Mouse (Mus musculus): Measurements from ENCODE around the gene Cux1.

The Cux1 gene

DNA sequence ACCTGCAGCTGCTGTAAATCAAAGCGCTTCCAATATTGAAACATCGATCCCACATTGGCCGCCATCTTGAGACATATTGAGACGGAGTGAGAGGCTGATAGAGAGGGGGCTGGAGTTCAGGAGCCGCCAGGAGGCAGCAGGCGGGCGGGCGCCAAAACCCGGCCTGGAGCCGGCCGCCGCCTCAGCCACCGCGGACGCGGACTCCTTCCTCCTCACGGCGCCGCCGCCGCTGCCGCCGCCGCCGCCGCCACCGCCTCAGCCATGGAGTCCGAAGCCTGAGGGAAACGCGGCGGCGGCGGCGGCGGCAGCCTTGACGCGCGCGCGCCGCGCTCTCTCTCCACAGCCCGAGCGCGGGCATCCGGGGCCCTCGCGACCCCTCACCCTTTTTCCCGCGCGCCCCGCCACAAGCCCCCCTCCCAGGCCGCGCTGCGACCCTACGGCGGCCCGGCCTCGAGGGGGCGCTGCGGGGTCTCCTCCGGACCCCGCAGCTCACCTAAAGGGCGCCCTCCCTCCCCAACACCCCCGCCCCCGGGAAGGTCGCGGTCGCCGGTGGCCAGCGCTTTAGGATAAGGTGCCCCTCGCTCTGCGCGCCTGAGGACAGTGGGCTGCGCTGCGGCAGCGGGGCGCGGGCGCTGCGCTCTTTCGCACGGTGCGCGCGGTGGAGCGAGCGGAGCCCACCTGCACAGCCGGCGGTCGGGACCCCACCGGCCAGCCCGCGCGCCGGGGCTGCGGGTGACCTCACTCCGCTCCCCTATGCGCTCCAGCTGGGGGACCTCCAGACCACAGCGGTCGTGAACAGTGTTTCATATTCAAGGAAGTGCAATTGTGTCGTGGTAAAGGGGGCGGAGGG lies at the start of gene Cux1:
Gene Cux1, minus strand, starts transcription at position 315 of the 850 bp plus-strand sequence.
- DNase-seq (ENCODE audit: low read depth, low spot score), result peak; percentile 74

DNA sequence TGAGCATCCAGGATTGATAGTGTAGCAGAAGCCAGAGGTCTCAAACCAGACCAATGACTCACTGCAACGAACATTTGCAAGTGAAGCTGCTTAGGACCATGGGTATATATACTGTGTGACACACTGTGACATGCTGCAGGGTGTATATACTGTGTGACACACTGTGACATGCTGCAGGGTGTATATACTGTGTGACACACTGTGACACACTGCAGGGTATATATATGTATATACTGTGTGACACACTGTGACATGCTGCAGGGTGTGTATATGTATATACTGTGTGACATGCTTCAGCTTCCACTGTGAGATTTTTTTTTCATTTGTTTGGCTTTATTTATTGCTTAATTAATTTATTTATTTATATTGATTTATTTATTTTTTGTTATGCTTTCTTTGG lies 45.1 kb upstream of the Cux1 start:
- DNase-seq (ENCODE audit: low read depth, low spot score), result no peak

GRCm38 (mm10) chr5:136608814-136609434 lies 41.6 kb upstream of the Cux1 start:
- no peak for DNase-seq (ENCODE audit: low read depth, low spot score)

GRCm38 (mm10) chr5:136605144-136605543 lies 37.9 kb upstream of the Cux1 start:
- no peak for DNase-seq (ENCODE audit: low read depth, low spot score)

- peak; percentile 81 for DNase-seq (ENCODE audit: low read depth, low spot score)
Observed at GRCm38 (mm10) chr5:136603176-136603964, 36.1 kb upstream of the Cux1 start.

DNA sequence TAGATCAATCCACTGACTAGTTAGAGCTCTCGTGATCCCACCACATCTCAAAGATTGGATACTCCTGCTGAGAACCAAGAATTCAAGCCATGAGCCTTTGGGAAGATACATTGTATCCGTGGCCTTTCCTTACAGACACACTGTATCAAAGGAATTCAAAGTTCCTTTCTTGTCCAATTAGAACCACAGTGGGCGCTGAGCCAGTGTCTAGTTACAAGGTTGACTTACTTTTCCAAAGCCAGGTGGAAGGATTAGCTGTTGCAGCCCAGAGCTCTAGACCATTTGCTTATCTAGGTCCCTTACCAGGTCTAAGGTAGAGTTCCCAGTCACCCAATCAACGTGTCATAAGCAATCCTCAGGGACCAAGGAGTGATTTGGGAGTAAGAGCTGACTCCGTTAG lies 33.2 kb upstream of the Cux1 start:
- DNase-seq (ENCODE audit: low read depth, low spot score), result no peak

DNA sequence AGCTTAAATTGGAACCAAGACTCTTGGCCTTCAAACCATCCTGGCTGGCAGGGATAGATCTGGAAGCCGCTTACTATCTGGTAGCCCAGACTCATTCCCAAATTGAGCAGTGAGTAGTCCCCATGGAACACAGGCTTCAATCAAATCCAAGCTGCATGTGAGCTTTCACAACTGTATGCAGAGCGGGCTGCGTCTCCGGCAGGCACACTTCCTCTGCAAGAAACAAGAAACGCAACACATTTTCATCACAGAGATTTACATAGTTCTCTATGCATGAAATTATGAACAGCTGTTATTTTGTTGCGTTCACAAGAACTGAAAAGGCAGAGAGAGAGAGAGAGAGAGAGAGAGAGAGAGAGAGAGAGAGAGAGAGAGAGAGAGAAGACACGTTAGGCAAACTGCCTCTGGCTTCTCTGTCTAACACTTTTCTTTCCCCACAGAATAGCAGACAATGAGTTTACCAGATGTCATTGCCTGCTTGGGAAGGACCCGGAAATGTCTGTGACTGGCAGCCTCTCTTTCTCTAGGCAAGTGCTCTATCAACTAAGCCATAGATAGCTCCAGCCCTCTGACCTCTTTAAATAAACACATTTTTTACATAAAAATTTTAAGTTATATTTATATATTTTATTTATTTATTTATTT lies 27.7 kb upstream of the Cux1 start:
- DNase-seq (ENCODE audit: low read depth, low spot score), result no peak

GRCm38 (mm10) chr5:136591816-136592499 lies 24.7 kb upstream of the Cux1 start:
- DNase-seq (ENCODE audit: low read depth, low spot score), result no peak

GRCm38 (mm10) chr5:136589002-136589401 lies 21.7 kb upstream of the Cux1 start:
- DNase-seq (ENCODE audit: low read depth, low spot score), result no peak

- DNase-seq (ENCODE audit: low read depth, low spot score), result no peak
Observed at GRCm38 (mm10) chr5:136588471-136588870, 21.2 kb upstream of the Cux1 start.

- no peak for DNase-seq (ENCODE audit: low read depth, low spot score)
Observed at GRCm38 (mm10) chr5:136584676-136585285, 17.5 kb upstream of the Cux1 start.

DNA sequence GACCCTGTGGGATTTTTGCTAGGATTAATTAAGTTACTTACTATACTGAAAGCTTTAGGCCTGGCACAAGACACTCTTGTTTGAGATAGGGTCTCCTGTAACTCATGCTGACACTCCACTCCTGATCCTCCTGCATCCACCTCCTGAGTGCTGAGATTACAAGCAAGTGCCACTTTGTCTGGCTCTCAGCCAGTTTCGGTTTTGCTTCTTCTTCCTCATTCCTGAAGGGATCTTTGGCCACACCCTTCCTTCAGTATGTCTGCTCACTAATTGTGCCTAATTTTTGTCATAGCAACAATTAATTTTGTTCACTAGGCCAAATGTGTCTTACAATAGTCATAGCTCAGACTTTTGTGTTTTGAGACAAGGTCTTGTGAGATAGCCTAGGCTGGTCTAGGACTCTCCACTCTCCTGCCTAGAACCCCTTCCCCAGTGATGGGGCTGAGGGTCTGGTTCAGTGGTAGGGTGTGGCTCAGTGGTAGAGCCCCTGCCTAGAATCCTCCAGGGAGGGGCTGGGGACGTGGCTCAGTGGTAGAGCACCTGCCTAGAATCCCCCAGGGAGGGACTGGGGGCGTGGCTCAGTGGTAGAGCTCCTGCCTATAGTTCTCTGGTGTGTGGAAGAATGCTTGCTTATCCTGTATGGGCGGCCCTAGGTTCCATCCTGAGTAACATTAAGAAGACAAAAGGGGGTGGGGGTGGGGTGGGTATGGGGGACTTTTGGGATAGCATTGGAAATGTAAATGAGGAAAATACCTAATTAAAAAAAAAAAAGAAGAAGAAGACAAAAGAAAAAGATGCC lies 16.6 kb upstream of the Cux1 start:
- no peak for DNase-seq (ENCODE audit: low read depth, low spot score)

DNA sequence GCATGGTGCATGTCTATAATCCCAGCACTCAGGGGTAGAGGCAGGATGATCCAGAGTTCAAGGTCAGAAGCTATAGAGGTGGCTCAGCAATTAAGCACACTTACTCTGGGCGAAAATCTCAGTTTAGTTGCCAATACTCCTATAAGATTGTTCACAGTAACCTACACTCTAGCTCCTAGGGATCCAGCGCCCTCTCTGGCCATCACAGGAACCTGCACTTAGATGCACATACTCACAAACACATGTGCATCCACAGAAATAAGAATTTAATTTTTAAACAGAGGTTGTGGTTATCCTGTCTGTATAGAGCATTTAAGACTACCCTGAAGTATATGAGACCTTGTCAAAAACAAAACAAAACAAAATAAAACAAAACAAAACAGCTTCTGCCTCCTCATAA lies 16.0 kb upstream of the Cux1 start:
- DNase-seq (ENCODE audit: low read depth, low spot score), result no peak

- no peak for DNase-seq (ENCODE audit: low read depth, low spot score)
Observed at GRCm38 (mm10) chr5:136582201-136582600, 14.9 kb upstream of the Cux1 start.

DNA sequence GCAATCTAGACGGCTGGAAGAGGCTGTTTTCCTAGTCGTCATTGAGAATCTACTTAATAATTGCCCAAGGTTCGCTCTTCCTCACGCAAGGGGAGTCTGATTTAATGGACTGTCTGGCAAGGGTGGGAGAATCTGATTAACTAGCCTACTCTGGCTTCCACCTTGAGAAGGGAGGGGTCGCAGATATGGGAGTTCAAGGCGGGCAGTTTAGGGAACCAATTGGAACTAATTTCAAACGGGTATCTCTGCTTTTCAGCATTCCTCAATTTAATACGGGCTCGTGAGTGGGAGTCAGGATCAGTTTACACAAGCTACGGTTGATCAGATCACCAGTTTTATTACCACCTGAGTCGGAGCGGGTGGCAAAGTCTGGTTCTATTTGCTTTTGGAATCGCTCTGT lies 14.3 kb upstream of the Cux1 start:
- no peak for DNase-seq (ENCODE audit: low read depth, low spot score)

GRCm38 (mm10) chr5:136581166-136581565 lies 13.9 kb upstream of the Cux1 start:
- no peak for DNase-seq (ENCODE audit: low read depth, low spot score)

- no peak for DNase-seq (ENCODE audit: low read depth, low spot score)
Observed at GRCm38 (mm10) chr5:136578201-136578600, 10.9 kb upstream of the Cux1 start.

- no peak for DNase-seq (ENCODE audit: low read depth, low spot score)
Observed at GRCm38 (mm10) chr5:136570171-136570570, 2.9 kb upstream of the Cux1 start.

DNA sequence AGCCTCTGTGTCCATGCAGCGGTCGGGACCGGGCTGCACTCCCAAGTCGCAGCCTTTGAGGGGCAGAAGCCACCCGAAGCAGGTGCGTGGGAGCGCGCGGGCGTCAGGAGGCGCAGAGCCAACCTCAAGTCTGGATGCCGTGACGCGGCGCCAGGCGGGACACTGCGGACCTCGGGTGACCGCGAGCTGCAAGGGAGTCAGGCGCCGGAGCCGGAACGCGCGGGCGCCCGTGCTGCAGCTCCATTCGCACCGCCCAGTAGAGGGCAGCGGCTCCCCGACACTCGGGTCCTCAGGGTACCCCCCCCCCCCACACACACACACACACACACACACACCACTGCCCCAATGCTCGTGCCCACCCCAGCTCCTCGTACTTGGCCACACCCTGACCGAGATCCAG lies 1.5 kb upstream of the Cux1 start:
- DNase-seq (ENCODE audit: low read depth, low spot score), result no peak
